Mouse (Mus musculus) stomach, embryonic 16.5 days (tissue): ENCODE data around the gene Trim66. TPM values are rescaled to one million over a fixed set of nuclear protein-coding genes. Genes with fewer than 3 reads are reported as not detected.

ENCODE experiments used
- ATAC-seq: fragments of 200-750 bp; cut with Nextera tagmentation; 2 replicates; pipeline ENCODE4 v1.8.0; 2017; ENCODE audit warnings: moderate number of reproducible peaks, moderate TSS enrichment; ENCODE audit not compliant: insufficient read depth, low FRiP score
- H3K27ac ChIP-seq: fragments of 300-500 bp; sonication (generic); 2 replicates; pipeline ENCODE4 v1.5.1; 2014; ENCODE audit warnings: low read length
- H3K27me3 ChIP-seq: fragments of 300-500 bp; sonication (generic); 2 replicates; pipeline ENCODE4 v1.6.1; 2014; ENCODE audit warnings: low read length, control low read depth, mixed read lengths; ENCODE audit not compliant: control insufficient read depth, insufficient read depth
- H3K36me3 ChIP-seq: fragments of 300-500 bp; sonication (generic); 2 replicates; pipeline ENCODE4 v1.6.1; 2014; ENCODE audit warnings: low read length; ENCODE audit not compliant: control insufficient read depth, insufficient read depth
- H3K4me1 ChIP-seq: fragments of 300-500 bp; sonication (generic); 2 replicates; pipeline ENCODE4 v1.6.1; 2014; ENCODE audit warnings: low read length, control low read depth, mixed read lengths; ENCODE audit not compliant: control insufficient read depth, insufficient read depth
- H3K4me2 ChIP-seq: fragments of 300-500 bp; sonication (generic); 2 replicates; pipeline ENCODE4 v1.6.1; 2014; ENCODE audit warnings: low read depth, low read length, mixed read lengths
- H3K4me3 ChIP-seq: fragments of 300-500 bp; sonication (generic); replicated peaks from 2 replicates; pipeline ENCODE4 v1.5.1; 2014; ENCODE audit warnings: mild to moderate bottlenecking, low read length
- H3K9ac ChIP-seq: fragments of 300-500 bp; sonication (generic); 2 replicates; pipeline ENCODE4 v1.6.1; 2014; ENCODE audit warnings: low read length
- H3K9me3 ChIP-seq: fragments of 300-500 bp; sonication (generic); replicated peaks from 2 replicates; pipeline ENCODE4 v1.6.1; 2016; ENCODE audit warnings: low read length, control low read depth; ENCODE audit not compliant: control insufficient read depth
- WGBS: fragments of 180-500 bp; shearing (Covaris S2); extraction: QIAGEN DNeasy Blood & Tissue Kit; methylation state at CpG from one replicate; pipeline ENCODE4 v1.1.7; 2014; 5-methylcytosine and 5-hydroxymethylcytosine counted together
- polyA plus RNA-seq: library from polyadenylated mRNA; unstranded; fragments of >200 nt; fragmentation: Nextera tagmentation; extraction: Ambion mirVana; gene quantifications from 2 replicates; pipeline ENCODE4 v1.2.1, GENCODE M21; 2015

Gene Trim66
- polyA plus RNA-seq, 1 experiment from 2014 or later = 0.09 TPM

GRCm38 (mm10) chr7:109518036-109518681 is 10.2 kb upstream of the Trim66 start:
- Histone ChIP-seq H3K4me3 (peak overlapping the region; percentile 76), H3K9ac (peak overlapping the region; percentile 78), H3K36me3 (peaks cover 3% of the 10 kb centered on the region), H3K27me3 (no peaks in the 10 kb centered on the region), H3K9me3 (no peaks in the 10 kb centered on the region), H3K27ac (peak overlapping the region; percentile 98), H3K4me1 (peaks cover 30% of the 10 kb centered on the region), H3K4me2 (peak overlapping the region; percentile 71)
- ATAC-seq = no peak
- WGBS = 10% methylated on average over 10 of the region's 10 CpGs

- Histone ChIP-seq H3K27ac (no peak overlapping the region), H3K27me3 (no peaks in the 10 kb centered on the region), H3K4me3 (no peak overlapping the region), H3K4me2 (no peak overlapping the region), H3K36me3 (0 out of 2 replicates have a peak, but pooled peaks cover 3% of the 10 kb centered on the region), H3K4me1 (peaks cover 26% of the 10 kb centered on the region), H3K9ac (no peak overlapping the region), H3K9me3 (no peaks in the 10 kb centered on the region)
- 81% methylated on average over 3 of the region's 3 CpGs for WGBS
- ATAC-seq = no peak
Observed at GRCm38 (mm10) chr7:109516500-109516899, 8.6 kb upstream of the Trim66 start.

GRCm38 (mm10) chr7:109511838-109512237 is 3.9 kb upstream of the Trim66 start:
- H3K27ac ChIP-seq = no peak overlapping the region
- no peaks in the 10 kb centered on the region for H3K27me3 ChIP-seq
- no peak for ATAC-seq
- H3K4me3 ChIP-seq = no peak overlapping the region
- H3K36me3 ChIP-seq = no peaks in the 10 kb centered on the region
- H3K9ac ChIP-seq = no peak overlapping the region
- WGBS = 88% methylated on average over 3 of the region's 3 CpGs
- no peaks in the 10 kb centered on the region for H3K4me1 ChIP-seq
- H3K4me2 ChIP-seq = no peak overlapping the region
- H3K9me3 ChIP-seq = no peaks in the 10 kb centered on the region

GRCm38 (mm10) chr7:109510799-109511198 is 2.9 kb upstream of the Trim66 start:
- Histone ChIP-seq H3K9me3 (no peaks in the 10 kb centered on the region), H3K4me1 (no peaks in the 10 kb centered on the region), H3K4me3 (no peak overlapping the region), H3K27ac (no peak overlapping the region), H3K27me3 (no peaks in the 10 kb centered on the region), H3K9ac (no peak overlapping the region), H3K36me3 (no peaks in the 10 kb centered on the region), H3K4me2 (no peak overlapping the region)
- no peak for ATAC-seq
- WGBS = 68% methylated on average over 2 of the region's 2 CpGs

GRCm38 (mm10) chr7:109507572-109507971 is 362 bp downstream of the Trim66 start:
- Histone ChIP-seq H3K27ac (no peak overlapping the region), H3K9me3 (no peaks in the 10 kb centered on the region), H3K4me2 (no peak overlapping the region), H3K9ac (no peak overlapping the region), H3K4me3 (no peak overlapping the region), H3K36me3 (no peaks in the 10 kb centered on the region), H3K27me3 (no peaks in the 10 kb centered on the region), H3K4me1 (no peaks in the 10 kb centered on the region)
- no peak for ATAC-seq
- WGBS = 52% methylated on average over 9 of the region's 9 CpGs

GRCm38 (mm10) chr7:109507119-109507518 is 815 bp downstream of the Trim66 start:
- WGBS = 10% methylated on average over 8 of the region's 8 CpGs

GRCm38 (mm10) chr7:109497507-109497906 is 10.4 kb downstream of the Trim66 start:
- Histone ChIP-seq H3K4me2 (no peak overlapping the region), H3K9ac (no peak overlapping the region), H3K36me3 (no peaks in the 10 kb centered on the region), H3K4me1 (0 out of 2 replicates have a peak, but pooled peaks cover 3% of the 10 kb centered on the region), H3K4me3 (no peak overlapping the region), H3K9me3 (no peaks in the 10 kb centered on the region), H3K27me3 (no peaks in the 10 kb centered on the region), H3K27ac (no peak overlapping the region)
- no peak for ATAC-seq
- 69% methylated on average over 4 of the region's 4 CpGs for WGBS

More at GRCm38 (mm10) chr7:109507119-109507518, 815 bp downstream of the Trim66 start:
- no peaks in the 10 kb centered on the region for H3K36me3 ChIP-seq
- no peaks in the 10 kb centered on the region for H3K4me1 ChIP-seq
- 0 out of 2 replicates have a peak overlapping the region, but pooled peaks have one; percentile 18 for H3K9ac ChIP-seq
- no peak for ATAC-seq
- no peaks in the 10 kb centered on the region for H3K27me3 ChIP-seq
- no peak overlapping the region for H3K4me2 ChIP-seq
- no peaks in the 10 kb centered on the region for H3K9me3 ChIP-seq
- H3K4me3 ChIP-seq = no peak overlapping the region
- H3K27ac ChIP-seq = no peak overlapping the region

- H3K27ac ChIP-seq = no peak overlapping the region
- H3K36me3 ChIP-seq = no peaks in the 10 kb centered on the region
- H3K9ac ChIP-seq = no peak overlapping the region; the same call in 1 of the 2 replicates
- no peak for ATAC-seq
- WGBS = 18% methylated on average over 21 of the region's 21 CpGs
- 0 out of 2 replicates have a peak, but pooled peaks cover 3% of the 10 kb centered on the region for H3K4me1 ChIP-seq
- H3K4me2 ChIP-seq = peak overlapping the region; percentile 25
- H3K9me3 ChIP-seq = no peaks in the 10 kb centered on the region
- H3K27me3 ChIP-seq = no peaks in the 10 kb centered on the region
- H3K4me3 ChIP-seq = 0 out of 2 replicates have a peak overlapping the region, but pooled peaks have one; percentile 3
Observed at GRCm38 (mm10) chr7:109493319-109494316, 14.3 kb downstream of the Trim66 start.
